Mouse (Mus musculus) MEL (cell line): ENCODE data around the gene Magi2.

Experiments used
- BHLHE40 ChIP-seq: IDR thresholded peaks from 2 replicates; pipeline ENCODE4 v1.6.1; 2012; ENCODE audit warnings: low read depth, mild to moderate bottlenecking, inconsistent platforms, low read length, improper control_type of control experiment, borderline replicate concordance
- CHD2 ChIP-seq: IDR thresholded peaks from 2 replicates; pipeline ENCODE4 v1.6.1; 2011; ENCODE audit warnings: low read length, improper control_type of control experiment
- CTCF ChIP-seq, 3 experiments: IDR thresholded peaks in 2 of 3; conservative IDR thresholded peaks in 1 of 3; 2 replicates each; pipeline ENCODE4 v1.5.1; 2011 to 2012; ENCODE audit warnings: low read length in 3 of 3, low read depth in 2 of 3, mild to moderate bottlenecking in 2 of 3, improper control_type of control experiment in 1 of 3, inconsistent platforms in 1 of 3, mixed read lengths in 1 of 3, moderate library complexity in 1 of 3; ENCODE audit not compliant: control insufficient read depth in 1 of 3, insufficient read depth in 1 of 3, poor library complexity in 1 of 3, severe bottlenecking in 1 of 3
- EP300 ChIP-seq, 2 experiments: IDR thresholded peaks; 2 replicates each; pipeline ENCODE4 v1.6.1; 2011; ENCODE audit warnings: improper control_type of control experiment in 2 of 2, low read length in 2 of 2, low read depth in 1 of 2, mild to moderate bottlenecking in 1 of 2
- GATA1 ChIP-seq: IDR thresholded peaks from 2 replicates; pipeline ENCODE4 v1.6.1; 2011; ENCODE audit warnings: low read depth, low read length, improper control_type of control experiment
- MAX ChIP-seq: IDR thresholded peaks from 2 replicates; pipeline ENCODE4 v1.6.1; 2011; ENCODE audit warnings: low read length, improper control_type of control experiment
- POLR2A ChIP-seq, 2 experiments: IDR thresholded peaks; 2 replicates each; pipeline ENCODE4 v1.6.1; 2011 to 2012; ENCODE audit warnings: low read length in 2 of 2, mild to moderate bottlenecking in 2 of 2, control low read depth in 1 of 2, improper control_type of control experiment in 1 of 2, low read depth in 1 of 2, moderate library complexity in 1 of 2; ENCODE audit not compliant: control insufficient read depth in 1 of 2, insufficient read depth in 1 of 2, poor library complexity in 1 of 2
- RCOR1 ChIP-seq: IDR thresholded peaks from 2 replicates; pipeline ENCODE4 v1.6.1; 2012; ENCODE audit warnings: low read depth, mild to moderate bottlenecking, inconsistent platforms, low read length, improper control_type of control experiment
- SMC3 ChIP-seq: IDR thresholded peaks from 2 replicates; pipeline ENCODE4 v1.6.1; 2011; ENCODE audit warnings: low read depth, low read length, improper control_type of control experiment
- TCF12 ChIP-seq: IDR thresholded peaks from 2 replicates; pipeline ENCODE4 v1.6.1; 2014; ENCODE audit warnings: low read depth, mild to moderate bottlenecking, inconsistent platforms, low read length, improper control_type of control experiment, moderate library complexity
- USF1 ChIP-seq: IDR thresholded peaks from 2 replicates; pipeline ENCODE4 v1.6.1; 2014; ENCODE audit warnings: low read depth, mild to moderate bottlenecking, inconsistent platforms, low read length, improper control_type of control experiment, moderate library complexity
- ZKSCAN1 ChIP-seq: IDR thresholded peaks from 2 replicates; pipeline ENCODE4 v1.6.1; 2012; ENCODE audit warnings: low read depth, mild to moderate bottlenecking, inconsistent platforms, low read length, improper control_type of control experiment, moderate library complexity
- ZMIZ1 ChIP-seq: IDR thresholded peaks from 2 replicates; pipeline ENCODE4 v1.6.1; 2012; ENCODE audit warnings: low read depth, mild to moderate bottlenecking, inconsistent platforms, low read length, improper control_type of control experiment, moderate library complexity

DNA sequence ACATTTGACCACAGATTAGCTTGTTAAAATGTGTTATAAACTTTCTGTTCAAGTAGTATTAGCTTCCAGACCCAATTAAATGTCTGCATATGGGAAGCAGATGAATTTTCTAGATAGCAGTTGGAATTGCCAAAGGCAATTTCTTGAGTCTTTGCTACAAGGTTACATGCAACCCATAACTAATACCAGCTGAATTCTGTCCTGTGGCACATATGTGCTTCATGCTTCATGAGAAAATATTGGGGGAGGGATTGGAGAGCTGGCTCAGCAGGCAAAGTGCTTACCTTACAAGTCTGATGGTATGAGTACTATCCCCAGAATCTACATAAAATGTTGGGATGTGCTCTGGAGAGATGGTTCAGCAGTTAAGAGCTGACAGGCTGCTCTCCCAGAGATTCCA, 499.4 kb downstream of the Magi2 start:
- TF ChIP-seq RCOR1 (no peak), MAX (no peak), USF1 (no peak), CHD2 (no peak), POLR2A (IDR thresholded peaks at IDR 0.05; ENCODE audit: control insufficient read depth in 1 of 2, insufficient read depth in 1 of 2, low read depth in 1 of 2, low read length in 2 of 2, poor library complexity in 1 of 2) (no peak), CTCF (IDR thresholded peaks at IDR 0.05 in 2 of 3, conservative IDR thresholded peaks at IDR 0.05 in 1 of 3; ENCODE audit: control insufficient read depth in 1 of 3, insufficient read depth in 1 of 3, low read depth in 2 of 3, low read length in 3 of 3, poor library complexity in 1 of 3, severe bottlenecking in 1 of 3) (no peak), GATA1 (no peak), ZKSCAN1 (no peak), ZMIZ1 (no peak), EP300 (IDR thresholded peaks at IDR 0.05; ENCODE audit: low read depth in 1 of 2, low read length in 2 of 2) (no peak), SMC3 (no peak), BHLHE40 (no peak), TCF12 (no peak)
